Mouse (Mus musculus): ENCODE measurements around the gene Setd1a. TPM values are rescaled to one million over a fixed set of nuclear protein-coding genes. Genes with fewer than 3 reads are reported as not detected.

Setd1a gene
- total and polyA plus RNA-seq, 3 experiments = 4.5 to 51.0 (median 9.8) TPM

GRCm38 (mm10) chr7:127808821-127809220 lies 32.4 kb downstream of the Setd1a start:
- dilution Hi-C loops (cut with MboI; ENCODE audit: extremely low pct_ligation_motif_present, extremely low pct_unique_long_range_greater_than_20kb, low sequenced_read_pairs) = no loop called here
- H3K4me3 ChIP-seq (replicated peaks in 1 of 3; ENCODE audit: low read depth in 2 of 3, low read length in 2 of 3, poor library complexity in 1 of 3) = no peak overlapping the region
- H3K9ac ChIP-seq (ENCODE audit: insufficient read depth, low read depth) = no peak overlapping the region
- no peaks in the 10 kb centered on the region for H3K79me2 ChIP-seq (replicated peaks; ENCODE audit: control insufficient read depth, extremely low read depth, insufficient read depth, poor library complexity, severe bottlenecking)
- TF ChIP-seq BHLHE40 (IDR thresholded peaks at IDR 0.05; ENCODE audit: low read depth, low read length) = no peak
- TF ChIP-seq RAD21 (IDR thresholded peaks at IDR 0.05; ENCODE audit: low read depth, low read length) = no peak
- TF ChIP-seq JUN (IDR thresholded peaks at IDR 0.05; ENCODE audit: insufficient read depth, low read depth, low read length) = no peak
- no peak for TF ChIP-seq ZC3H11A (IDR thresholded peaks at IDR 0.05; ENCODE audit: low read depth, low read length)
- TF ChIP-seq RCOR1 (conservative IDR thresholded peaks at IDR 0.05; ENCODE audit: low read depth, low read length) = no peak
- TF ChIP-seq GABPA (IDR thresholded peaks at IDR 0.05; ENCODE audit: insufficient replicate concordance, low read depth, low read length) = no peak
- no peak for TF ChIP-seq TBP (conservative IDR thresholded peaks at IDR 0.05; ENCODE audit: low read depth, low read length)
- DNase-seq (ENCODE audit: extremely low read depth) = no peak
- no peaks in the 10 kb centered on the region for H3K9me3 ChIP-seq (replicated peaks; ENCODE audit: low read length)
- peaks cover 0 to 7% of the 10 kb centered on the region in 2 experiments for H3K36me3 ChIP-seq (replicated peaks in 1 of 2; ENCODE audit: control insufficient read depth in 1 of 2, insufficient read depth in 1 of 2, low read length in 1 of 2)
- no peak overlapping the region for H3K4me2 ChIP-seq (ENCODE audit: insufficient read depth, low read depth, poor library complexity, severe bottlenecking)
- H3K27ac ChIP-seq (ENCODE audit: insufficient read depth, low read depth) = no peak overlapping the region
- no peaks in the 10 kb centered on the region for H3K27me3 ChIP-seq (replicated peaks)
- in situ Hi-C loops (cut with MboI; ENCODE audit: low pct_ligation_motif_present, low pct_unique_long_range_greater_than_20kb, low sequenced_read_pairs) = no loop called here
- peaks cover 2 to 13% of the 10 kb centered on the region in 2 experiments; a peak in 3 of 4 replicates for H3K4me1 ChIP-seq (ENCODE audit: control insufficient read depth in 1 of 2, insufficient read depth in 2 of 2)

- no peak overlapping the region for H3K27ac ChIP-seq (ENCODE audit: insufficient read depth, low read depth)
- peaks cover 2 to 9% of the 10 kb centered on the region in 2 experiments; a peak in 3 of 4 replicates for H3K4me1 ChIP-seq (ENCODE audit: control insufficient read depth in 1 of 2, insufficient read depth in 2 of 2)
- dilution Hi-C loops (cut with MboI; ENCODE audit: extremely low pct_ligation_motif_present, extremely low pct_unique_long_range_greater_than_20kb, low sequenced_read_pairs) = no loop called here
- no peak for DNase-seq (ENCODE audit: extremely low read depth)
- no peaks in the 10 kb centered on the region for H3K79me2 ChIP-seq (replicated peaks; ENCODE audit: control insufficient read depth, extremely low read depth, insufficient read depth, poor library complexity, severe bottlenecking)
- no peaks in the 10 kb centered on the region for H3K9me3 ChIP-seq (replicated peaks; ENCODE audit: low read length)
- H3K27me3 ChIP-seq (replicated peaks) = no peaks in the 10 kb centered on the region
- in situ Hi-C loops (cut with MboI; ENCODE audit: low pct_ligation_motif_present, low pct_unique_long_range_greater_than_20kb, low sequenced_read_pairs) = no loop called here
- H3K9ac ChIP-seq (ENCODE audit: insufficient read depth, low read depth) = no peak overlapping the region
- H3K36me3 ChIP-seq (replicated peaks in 1 of 2; ENCODE audit: control insufficient read depth in 1 of 2, insufficient read depth in 1 of 2, low read length in 1 of 2) = no peaks in the 10 kb centered on the region
- no peak overlapping the region for H3K4me2 ChIP-seq (ENCODE audit: insufficient read depth, low read depth, poor library complexity, severe bottlenecking)
- no peak overlapping the region for H3K4me3 ChIP-seq (replicated peaks in 1 of 3; ENCODE audit: low read depth in 2 of 3, low read length in 2 of 3, poor library complexity in 1 of 3)
- TF ChIP-seq POLR2A (IDR thresholded peaks at IDR 0.05; ENCODE audit: low read depth, low read length) (no peak), ELF1 (IDR thresholded peaks at IDR 0.05; ENCODE audit: low read depth, low read length) (no peak), USF2 (conservative IDR thresholded peaks at IDR 0.05; ENCODE audit: low read depth, low read length) (no peak), ZKSCAN1 (IDR thresholded peaks at IDR 0.05; ENCODE audit: borderline replicate concordance, low read depth, low read length) (no peak), ZMIZ1 (IDR thresholded peaks at IDR 0.05; ENCODE audit: low read depth, low read length) (no peak), ZC3H11A (IDR thresholded peaks at IDR 0.05; ENCODE audit: low read depth, low read length) (no peak), ETS1 (conservative IDR thresholded peaks at IDR 0.05; ENCODE audit: low read depth, low read length) (no peak), TBP (conservative IDR thresholded peaks at IDR 0.05; ENCODE audit: low read depth, low read length) (no peak), JUND (conservative IDR thresholded peaks at IDR 0.05; ENCODE audit: low read depth, low read length) (no peak), IRF4 (IDR thresholded peaks at IDR 0.05; ENCODE audit: low read depth, low read length) (no peak), CHD1 (IDR thresholded peaks at IDR 0.05; ENCODE audit: low read depth, low read length) (no peak), MYC (IDR thresholded peaks at IDR 0.05; ENCODE audit: low read depth, low read length) (no peak), ZNF384 (IDR thresholded peaks at IDR 0.05; ENCODE audit: low read depth, low read length) (no peak), JUN (IDR thresholded peaks at IDR 0.05; ENCODE audit: insufficient read depth, low read depth, low read length) (no peak), GABPA (IDR thresholded peaks at IDR 0.05; ENCODE audit: insufficient replicate concordance, low read depth, low read length) (no peak)
Observed at GRCm38 (mm10) chr7:127809846-127810245, 33.4 kb downstream of the Setd1a start.

Data from CH12.LX (cell line).